ENCODE assay signal across 8 mouse cellular contexts in the genomic region with DNA sequence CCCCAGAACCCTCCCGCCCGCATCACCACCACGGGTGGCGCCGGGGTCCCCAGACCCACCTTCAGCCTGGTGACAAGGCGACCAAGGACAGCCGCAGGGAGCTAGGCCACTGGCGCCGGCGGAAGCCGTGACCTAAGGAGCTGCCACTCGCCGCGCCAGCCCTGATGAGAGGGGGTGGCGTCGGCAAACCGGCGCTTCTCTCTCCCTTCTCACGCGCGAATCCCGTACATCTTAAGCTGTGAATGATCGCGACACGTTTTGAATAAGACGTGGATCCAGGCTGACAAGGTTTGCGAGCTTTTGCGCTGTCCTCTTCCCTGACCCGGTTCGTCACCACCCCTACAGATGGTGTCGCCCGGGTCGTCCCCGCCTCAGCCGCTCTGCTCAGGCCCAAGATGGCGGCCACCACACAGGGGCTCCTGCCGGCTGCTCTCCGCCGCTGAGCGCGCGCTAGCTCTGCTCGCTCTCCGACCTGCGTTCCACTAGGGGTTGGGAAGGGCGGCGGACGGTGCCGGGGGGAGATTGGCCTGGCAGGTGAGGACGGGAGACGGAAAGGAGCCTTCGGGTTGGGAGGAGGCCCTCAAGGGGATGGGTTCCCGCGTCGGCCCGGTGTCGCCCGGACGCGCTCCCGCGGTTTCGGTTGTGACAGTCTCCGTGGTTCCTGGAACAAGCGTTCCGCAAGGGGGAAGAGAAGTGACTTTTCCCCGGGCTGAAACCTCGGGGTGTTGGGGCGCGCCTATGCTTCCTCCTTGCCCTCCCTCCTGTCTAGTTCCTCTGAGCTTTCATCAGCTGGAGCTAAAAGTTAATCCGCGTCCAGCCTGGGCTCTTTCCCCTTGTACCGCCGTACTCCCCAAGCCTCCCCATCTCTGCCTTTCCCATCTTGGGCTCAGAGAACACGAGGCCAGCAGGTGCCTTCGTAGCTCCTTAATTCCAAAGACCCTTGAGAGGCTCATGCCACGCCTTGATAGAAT. TPM values are rescaled to one million over a fixed set of nuclear protein-coding genes. Genes with fewer than 3 reads are reported as not detected.
DNase-seq lines count a peak whose midpoint lies in the region; ATAC-seq and TF ChIP-seq lines count a peak whose summit lies in the region.

A gene (plus strand): TSS at position 388 of the 971 bp plus-strand sequence.

- TF ChIP-seq POLR2A in limb, embryonic 14.5 days (IDR thresholded peaks at IDR 0.05; ENCODE audit: borderline replicate concordance, extremely low read depth, insufficient read depth, insufficient read length) = peak; percentile 77; the same call in 1 of the 2 replicates

- peak; percentile 90 for DNase-seq in 3134 (ENCODE audit: extremely low read depth, insufficient read length, low spot score)
- DNase-seq in adrenal gland, postnatal 36 days = peak; percentile 85 to 89
- DNase-seq in heart, adult 8-10 months (ENCODE audit: low spot score) = peak; percentile 85
- DNase-seq in kidney, adult 9 months = peak; percentile 84
- peak; percentile 85 for DNase-seq in limb, embryonic 14.5 days (ENCODE audit: low spot score)
- DNase-seq in midbrain, postnatal 0 days (ENCODE audit: low spot score) = peak; percentile 88
- DNase-seq in spleen, postnatal 14 days (ENCODE audit: low spot score in 2 of 2) = peak; percentile 72 to 77

- peak within 1 kb of the TSS; percentile 69 for H3K4me2 ChIP-seq in embryonic facial prominence, embryonic 13.5 days
- H3K4me2 ChIP-seq in limb, embryonic 14.5 days (replicated peaks; ENCODE audit: low read depth, low read length, severe bottlenecking) = peak within 1 kb of the TSS; percentile 64
- peak within 1 kb of the TSS; percentile 65 for H3K4me2 ChIP-seq in midbrain, postnatal 0 days (ENCODE audit: low read depth, low read length, poor library complexity, severe bottlenecking)

- TF ChIP-seq CTCF in midbrain, postnatal 0 days (IDR thresholded peaks at IDR 0.05) = no peak; the same call in 1 of the 2 replicates

- H3K9ac ChIP-seq in embryonic facial prominence, embryonic 13.5 days = peak within 1 kb of the TSS; percentile 95
- H3K9ac ChIP-seq in limb, embryonic 14.5 days (ENCODE audit: low read depth, low read length, severe bottlenecking) = peak within 1 kb of the TSS; percentile 92
- peak within 1 kb of the TSS; percentile 72 for H3K9ac ChIP-seq in midbrain, postnatal 0 days (replicated peaks; ENCODE audit: low read length, poor library complexity, severe bottlenecking)

- peaks cover 9% of the 10 kb centered on the region for H3K36me3 ChIP-seq in embryonic facial prominence, embryonic 13.5 days
- peaks cover 3% of the 10 kb centered on the region; the same call in 1 of the 2 replicates for H3K36me3 ChIP-seq in limb, embryonic 14.5 days (ENCODE audit: control insufficient read depth, insufficient read depth, low read length)
- H3K36me3 ChIP-seq in midbrain, postnatal 0 days (ENCODE audit: insufficient read depth, low read length) = no peaks in the 10 kb centered on the region

- under 1% methylated on average over 77 of the region's 77 CpGs for WGBS in embryonic facial prominence, embryonic 13.5 days
- 3% methylated on average over 71 of the region's 77 CpGs for WGBS in limb, embryonic 14.5 days
- under 1% methylated on average over 72 of the region's 77 CpGs for WGBS in midbrain, postnatal 0 days

- peak within 1 kb of the TSS; percentile 94 for H3K27ac ChIP-seq in embryonic facial prominence, embryonic 13.5 days
- H3K27ac ChIP-seq in limb, embryonic 14.5 days (replicated peaks; ENCODE audit: low read depth, low read length) = peak within 1 kb of the TSS; percentile 91
- H3K27ac ChIP-seq in midbrain, postnatal 0 days (ENCODE audit: low read depth, low read length) = peak within 1 kb of the TSS; percentile 90

- peaks cover 27% of the 10 kb centered on the region for H3K4me1 ChIP-seq in embryonic facial prominence, embryonic 13.5 days
- peaks cover 17% of the 10 kb centered on the region for H3K4me1 ChIP-seq in limb, embryonic 14.5 days (ENCODE audit: control insufficient read depth, insufficient read depth, low read length)
- peaks cover 12% of the 10 kb centered on the region; the same call in 1 of the 2 replicates for H3K4me1 ChIP-seq in midbrain, postnatal 0 days (ENCODE audit: insufficient read depth, low read length)

- peak within 1 kb of the TSS; percentile 92 for H3K4me3 ChIP-seq in embryonic facial prominence, embryonic 13.5 days
- H3K4me3 ChIP-seq in limb, embryonic 14.5 days (replicated peaks; ENCODE audit: low read length) = peak within 1 kb of the TSS; percentile 96
- H3K4me3 ChIP-seq in midbrain, postnatal 0 days (ENCODE audit: low read depth, low read length) = peak within 1 kb of the TSS; percentile 64

- ATAC-seq in embryonic facial prominence, embryonic 13.5 days (ENCODE audit: insufficient number of reproducible peaks, insufficient read depth, low FRiP score, low TSS enrichment, low read depth) = peak; percentile 91
- ATAC-seq in limb, embryonic 14.5 days (ENCODE audit: low FRiP score, low read depth) = peak; percentile 96
- peak; percentile 97 for ATAC-seq in midbrain, postnatal 0 days (ENCODE audit: low FRiP score)

- H3K9me3 ChIP-seq in embryonic facial prominence, embryonic 13.5 days = no peaks in the 10 kb centered on the region
- H3K9me3 ChIP-seq in limb, embryonic 14.5 days (ENCODE audit: control insufficient read depth, low read length) = no peaks in the 10 kb centered on the region
- no peaks in the 10 kb centered on the region for H3K9me3 ChIP-seq in midbrain, postnatal 0 days (ENCODE audit: low read length)

- no peaks in the 10 kb centered on the region for H3K27me3 ChIP-seq in embryonic facial prominence, embryonic 13.5 days
- H3K27me3 ChIP-seq in limb, embryonic 14.5 days (ENCODE audit: control insufficient read depth, insufficient read depth, low read length) = no peaks in the 10 kb centered on the region
- H3K27me3 ChIP-seq in midbrain, postnatal 0 days (ENCODE audit: insufficient read depth, low read length) = no peaks in the 10 kb centered on the region

RNA-seq across cellular contexts. Expression of the gene that starts here (rescaled TPM):
- total RNA-seq in adrenal gland, postnatal 36 days (2021) = 10 to 100 TPM; 36.3 to 41.6 TPM
- polyA plus RNA-seq in embryonic facial prominence, embryonic 13.5 days (2015; fragmentation: Nextera tagmentation; extraction: Ambion mirVana) = 30.8 and 32.3 TPM in 2 replicates
- total RNA-seq in heart, adult 8-10 months (2022) = 10 to 100 TPM; 10.9 to 13.2 (median 12.1) TPM
- 12.3 and 14.3 TPM in 2 replicates for polyA plus RNA-seq in limb, embryonic 14.5 days (2012; rRNA removed)
- 26.7 and 29.5 TPM in 2 replicates for polyA plus RNA-seq in limb, embryonic 14.5 days (2014; fragmentation: Nextera tagmentation; extraction: Ambion mirVana)
- 28.0 and 28.5 TPM in 2 replicates for total RNA-seq in midbrain, postnatal 0 days (2014; rRNA removed)
- 25.2 and 25.5 TPM in 2 replicates for polyA plus RNA-seq in midbrain, postnatal 0 days (2015; fragmentation: Nextera tagmentation; extraction: Ambion mirVana)

Comparison
In these comparisons a context has a peak if more than half of its experiments do, and no peak if none do; other contexts are left out.
1. Peak in every context shown above with its lines: DNase-seq, ATAC-seq, H3K4me3 ChIP-seq and H3K27ac ChIP-seq.